Comparison of ENCODE assay signal across 36 mouse cellular contexts in genomic region chr6:65925737-65926333, GRCm38 (mm10). TPM values are rescaled to one million over a fixed set of nuclear protein-coding genes. Genes with fewer than 3 reads are reported as not detected.
DNase-seq lines count a peak whose midpoint lies in the region; ATAC-seq lines count a peak whose summit lies in the region.
"Had no signal": no experiment of that assay in that cellular context is flagged by ENCODE, and none has a peak within 500 bp of the region (broad histone marks: within the 10 kb centered on the region; RNA-seq: fewer than 3 reads in every experiment).

No protein-coding gene starts in this region.

- H3K4me2 ChIP-seq in hindbrain, embryonic 12.5 days (replicated peaks): no peak overlapping the region
- no peak overlapping the region for H3K4me2 ChIP-seq in hindbrain, embryonic 11.5 days (replicated peaks; ENCODE audit: low read depth, low read length)
- H3K4me2 ChIP-seq in forebrain, embryonic 16.5 days (ENCODE audit: low read length): no peak overlapping the region
- H3K4me2 ChIP-seq in midbrain, embryonic 13.5 days (replicated peaks): no peak overlapping the region
- H3K4me2 ChIP-seq: embryonic facial prominence, embryonic 15.5 days; heart, embryonic 11.5 days had no signal

- ATAC-seq in hindbrain, embryonic 12.5 days (ENCODE audit: low FRiP score): peak; percentile 71
- no peak for ATAC-seq in hindbrain, embryonic 11.5 days (ENCODE audit: low FRiP score)
- peak; percentile 28; the same call in 1 of the 2 replicates for ATAC-seq in forebrain, embryonic 16.5 days
- ATAC-seq in midbrain, embryonic 13.5 days: no peak
- ATAC-seq: CD4-positive, CD25-positive, alpha-beta regulatory T cell, adult 4 months; inflammation-experienced regulatory T-cells, adult 6 months; midbrain, embryonic 16.5 days had no signal

- no peaks in the 10 kb centered on the region for H3K36me3 ChIP-seq in hindbrain, embryonic 12.5 days
- H3K36me3 ChIP-seq in hindbrain, embryonic 11.5 days (ENCODE audit: control insufficient read depth, insufficient read depth, low read length): no peaks in the 10 kb centered on the region
- H3K36me3 ChIP-seq in forebrain, embryonic 16.5 days (ENCODE audit: control insufficient read depth, insufficient read depth): no peaks in the 10 kb centered on the region
- H3K36me3 ChIP-seq in midbrain, embryonic 13.5 days: no peaks in the 10 kb centered on the region
- H3K36me3 ChIP-seq: embryonic facial prominence, embryonic 15.5 days had no signal

- H3K27ac ChIP-seq in hindbrain, embryonic 12.5 days: no peak overlapping the region
- no peak overlapping the region for H3K27ac ChIP-seq in hindbrain, embryonic 11.5 days (ENCODE audit: low read depth, low read length)
- H3K27ac ChIP-seq in forebrain, embryonic 16.5 days (ENCODE audit: low read length): no peak overlapping the region
- H3K27ac ChIP-seq in midbrain, embryonic 13.5 days: no peak overlapping the region
- H3K27ac ChIP-seq: embryonic facial prominence, embryonic 10.5 days; embryonic facial prominence, embryonic 15.5 days; liver, embryonic 14.5 days; midbrain, embryonic 10.5 days; stomach, postnatal 0 days had no signal

- no peak for DNase-seq in hindbrain, embryonic 11.5 days (ENCODE audit: low spot score)
- DNase-seq in retina, postnatal 1 day: peak; percentile 5
- DNase-seq in retina, embryonic 14.5 days (ENCODE audit: low spot score): no peak
- DNase-seq in cerebellum, adult 18-20 months: no peak
- DNase-seq: adrenal gland, postnatal 25 days; cerebellum, adult 8-10 months; cerebellum, postnatal 25 days; gastrocnemius, postnatal 36 days; heart, adult 18-20 months; heart, postnatal 4 days; kidney, adult 11 months; kidney, postnatal 14 days; layer of hippocampus, adult 9-11 months; liver; lung, adult 2 months; lung, postnatal 10 days; right cerebral cortex, postnatal 4 days; thymus, adult 2 months; thymus, postnatal 36 days had no signal

- 80% methylated on average over 3 of the region's 3 CpGs for WGBS in hindbrain, embryonic 12.5 days
- 82% methylated on average over 3 of the region's 3 CpGs for WGBS in hindbrain, embryonic 11.5 days
- 15% methylated on average over 3 of the region's 3 CpGs for WGBS in forebrain, embryonic 16.5 days
- 82% methylated on average over 3 of the region's 3 CpGs for WGBS in midbrain, embryonic 13.5 days

- H3K27me3 ChIP-seq in hindbrain, embryonic 12.5 days: no peaks in the 10 kb centered on the region
- H3K27me3 ChIP-seq in hindbrain, embryonic 11.5 days (ENCODE audit: control insufficient read depth, insufficient read depth, low read length): no peaks in the 10 kb centered on the region
- peaks cover 12% of the 10 kb centered on the region for H3K27me3 ChIP-seq in forebrain, embryonic 16.5 days (replicated peaks; ENCODE audit: control insufficient read depth, insufficient read depth, low read length)
- H3K27me3 ChIP-seq in midbrain, embryonic 13.5 days: no peaks in the 10 kb centered on the region
- H3K27me3 ChIP-seq: embryonic facial prominence, embryonic 15.5 days had no signal

- H3K9ac ChIP-seq in hindbrain, embryonic 12.5 days: no peak overlapping the region
- H3K9ac ChIP-seq in hindbrain, embryonic 11.5 days (ENCODE audit: low read depth, low read length): no peak overlapping the region
- H3K9ac ChIP-seq in forebrain, embryonic 16.5 days (replicated peaks; ENCODE audit: low read depth, low read length): no peak overlapping the region
- H3K9ac ChIP-seq in midbrain, embryonic 13.5 days (replicated peaks): no peak overlapping the region
- H3K9ac ChIP-seq: embryonic facial prominence, embryonic 15.5 days; liver, embryonic 14.5 days had no signal

- H3K4me1 ChIP-seq in hindbrain, embryonic 12.5 days: no peaks in the 10 kb centered on the region
- no peaks in the 10 kb centered on the region for H3K4me1 ChIP-seq in hindbrain, embryonic 11.5 days (replicated peaks; ENCODE audit: control insufficient read depth, insufficient read depth, low read length)
- H3K4me1 ChIP-seq in forebrain, embryonic 16.5 days (replicated peaks; ENCODE audit: control insufficient read depth, insufficient read depth, low read length): no peaks in the 10 kb centered on the region
- H3K4me1 ChIP-seq in midbrain, embryonic 13.5 days (replicated peaks): no peaks in the 10 kb centered on the region
- H3K4me1 ChIP-seq: midbrain, embryonic 10.5 days had no signal

- no peaks in the 10 kb centered on the region for H3K9me3 ChIP-seq in hindbrain, embryonic 12.5 days (replicated peaks)
- H3K9me3 ChIP-seq in hindbrain, embryonic 11.5 days (ENCODE audit: control insufficient read depth, low read length): no peaks in the 10 kb centered on the region
- H3K9me3 ChIP-seq in forebrain, embryonic 16.5 days (ENCODE audit: control insufficient read depth, low read length): no peaks in the 10 kb centered on the region
- no peaks in the 10 kb centered on the region for H3K9me3 ChIP-seq in midbrain, embryonic 13.5 days
- H3K9me3 ChIP-seq: embryonic facial prominence, embryonic 10.5 days; embryonic facial prominence, embryonic 15.5 days; midbrain, embryonic 10.5 days had no signal

- no peak overlapping the region for H3K4me3 ChIP-seq in hindbrain, embryonic 12.5 days
- H3K4me3 ChIP-seq in hindbrain, embryonic 11.5 days (ENCODE audit: low read depth, low read length): no peak overlapping the region
- H3K4me3 ChIP-seq in forebrain, embryonic 16.5 days (replicated peaks; ENCODE audit: low read length): no peak overlapping the region
- no peak overlapping the region for H3K4me3 ChIP-seq in midbrain, embryonic 13.5 days (replicated peaks)
- H3K4me3 ChIP-seq: embryonic facial prominence, embryonic 10.5 days; embryonic facial prominence, embryonic 15.5 days; midbrain, embryonic 10.5 days had no signal

RNA-seq across cellular contexts. Expression of gene 4930544G11Rik, which starts 26.6 kb away (rescaled TPM):
- not detected in 2 replicates for polyA plus RNA-seq in hindbrain, embryonic 12.5 days (2016; fragmentation: Nextera tagmentation; extraction: Ambion mirVana)
- polyA plus RNA-seq in hindbrain, embryonic 11.5 days (2014; fragmentation: Nextera tagmentation; extraction: Ambion mirVana): not detected in 2 replicates
- polyA plus RNA-seq in forebrain, embryonic 16.5 days (2015; fragmentation: Nextera tagmentation; extraction: Ambion mirVana): not detected in 2 replicates
- not detected in 2 replicates for polyA plus RNA-seq in midbrain, embryonic 13.5 days (2015; fragmentation: Nextera tagmentation; extraction: Ambion mirVana)
- polyA plus RNA-seq: CD4-positive, CD25-positive, alpha-beta regulatory T cell, adult 4 months; embryonic facial prominence, embryonic 10.5 days; embryonic facial prominence, embryonic 15.5 days; frontal cortex, adult 2 months; heart, embryonic 11.5 days; heart, postnatal 0 days; inflammation-experienced regulatory T-cells, adult 6 months; kidney, embryonic 14.5 days; limb, embryonic 11.5 days; liver, embryonic 14.5 days; lung, adult 2 months; midbrain, embryonic 10.5 days; midbrain, embryonic 16.5 days; spleen, adult 2 months; stomach, postnatal 0 days; thymus, adult 2 months had no signal

Comparison
In these comparisons a context has a peak if more than half of its experiments do, and no peak if none do; other contexts are left out.
1. ATAC-seq: peak in hindbrain, embryonic 12.5 days (single experiment) and forebrain, embryonic 16.5 days (single experiment); none in hindbrain, embryonic 11.5 days (single experiment) and midbrain, embryonic 13.5 days (single experiment).